Mouse (Mus musculus) lung, postnatal 25 days (tissue): ENCODE measurements at regions not wholly inside any gene's neighbourhood (a gene's known extent, or its start where the extent isn't known, plus 50 kb on each side); places are given as distances from the start of the nearest gene placed in this dataset.

Experiments
- DNase-seq: peaks from one replicate; pipeline ENCODE4 v3.0.0; 2022; ENCODE audit warnings: low spot score

GRCm38 (mm10) chr13:53996867-53997266, 58.6 kb downstream of the Drd1 start:
- DNase-seq = no peak

- DNase-seq = no peak
These were observed 62.5 kb downstream of the Drd1 start for GRCm38 (mm10) chr13:53992863-53993451.

- no peak for DNase-seq
These were observed 76.3 kb downstream of the Drd1 start for GRCm38 (mm10) chr13:53979226-53979625.

- DNase-seq = no peak
These were observed 86.1 kb downstream of the Drd1 start for GRCm38 (mm10) chr13:53969421-53969820.

GRCm38 (mm10) chr13:53956167-53956566, 99.3 kb downstream of the Drd1 start:
- DNase-seq = no peak

- no peak for DNase-seq
These were observed 107.4 kb downstream of the Drd1 start for GRCm38 (mm10) chr13:53948056-53948455.

- no peak for DNase-seq
These were observed 109.8 kb downstream of the Drd1 start for GRCm38 (mm10) chr13:53945681-53946080.

- no peak for DNase-seq
These were observed 114.3 kb downstream of the Drd1 start for GRCm38 (mm10) chr13:53941005-53941747.

GRCm38 (mm10) chr13:53935174-53935699, 120.3 kb downstream of the Drd1 start:
- DNase-seq = no peak

GRCm38 (mm10) chr13:53934457-53934856, 121.0 kb downstream of the Drd1 start:
- no peak for DNase-seq

GRCm38 (mm10) chr13:53926128-53926527, 129.4 kb downstream of the Drd1 start:
- DNase-seq = no peak

- no peak for DNase-seq
These were observed 131.1 kb downstream of the Drd1 start for GRCm38 (mm10) chr13:53924433-53924832.

- DNase-seq = no peak
These were observed 131.7 kb downstream of the Drd1 start for GRCm38 (mm10) chr13:53923721-53924374.

GRCm38 (mm10) chr13:53921796-53922195, 133.7 kb downstream of the Drd1 start:
- no peak for DNase-seq

- DNase-seq = no peak
These were observed 135.6 kb downstream of the Drd1 start for GRCm38 (mm10) chr13:53919851-53920381.

- no peak for DNase-seq
These were observed 140.0 kb downstream of the Drd1 start for GRCm38 (mm10) chr13:53915456-53915855.

GRCm38 (mm10) chr13:53914434-53914833, 141.1 kb downstream of the Drd1 start:
- no peak for DNase-seq

GRCm38 (mm10) chr13:53913501-53913900, 142.0 kb downstream of the Drd1 start:
- no peak for DNase-seq

GRCm38 (mm10) chr13:53911846-53912245, 143.7 kb downstream of the Drd1 start:
- no peak for DNase-seq

- DNase-seq = no peak
These were observed 144.2 kb downstream of the Drd1 start for GRCm38 (mm10) chr13:53911261-53911660.

- no peak for DNase-seq
These were observed 145.3 kb downstream of the Drd1 start for GRCm38 (mm10) chr13:53910251-53910650.

- no peak for DNase-seq
These were observed 151.0 kb downstream of the Drd1 start for GRCm38 (mm10) chr13:53904471-53904870.

- DNase-seq = no peak
These were observed 151.9 kb downstream of the Drd1 start for GRCm38 (mm10) chr13:53903626-53904025.
